Mouse (Mus musculus) left cerebral cortex, adult 11 months (tissue): ENCODE measurements around the gene Wfikkn1.

Experiments
- DNase-seq: peaks from one replicate; pipeline ENCODE4 v3.0.0; 2022; ENCODE audit warnings: low spot score

Wfikkn1 gene

GRCm38 (mm10) chr17:25868601-25869191, 12.0 kb downstream of the Wfikkn1 start, which contains the start of gene Mcrip2:
Gene Mcrip2, minus strand, starts transcription at chr17:25868764.
- peak; percentile 74 for DNase-seq

DNA sequence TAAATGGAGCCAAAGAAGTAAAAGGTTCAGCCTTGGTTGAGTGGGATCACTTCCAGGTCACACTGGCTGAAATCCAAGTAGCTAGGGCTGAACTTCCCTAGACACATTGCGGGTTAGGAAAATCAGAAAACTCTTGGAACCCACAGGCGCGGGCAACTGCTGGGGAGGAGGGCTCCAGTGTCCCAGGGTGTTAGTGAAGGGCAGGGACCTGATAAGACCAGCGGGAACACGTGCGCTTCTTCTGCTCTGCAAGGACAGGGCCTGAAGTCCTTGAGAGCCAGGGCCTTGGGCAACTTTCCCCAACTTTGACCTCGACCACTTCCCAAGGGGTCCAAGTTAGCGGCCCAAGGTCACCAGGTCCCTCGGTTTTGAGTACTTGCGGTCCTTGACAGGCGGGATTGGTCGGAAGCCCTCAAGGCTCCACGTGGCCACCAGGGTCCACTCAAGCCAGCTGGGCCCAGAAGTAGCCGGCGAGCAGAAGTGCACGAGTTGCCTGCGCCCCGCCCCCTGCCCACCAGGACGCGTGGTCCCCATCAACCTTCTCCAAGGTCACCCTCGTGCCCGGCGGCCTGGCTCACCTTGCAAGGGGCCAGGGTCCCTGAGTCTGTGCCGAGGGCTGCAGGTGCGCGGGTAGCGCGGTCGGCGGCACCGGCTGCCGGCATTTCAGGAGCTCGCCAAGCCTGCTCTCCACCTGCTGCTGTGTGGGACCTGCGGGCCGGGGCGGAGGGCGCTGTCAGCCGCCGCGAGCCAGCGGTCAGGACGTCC, 12.6 kb downstream of the Wfikkn1 start:
- no peak for DNase-seq

DNA sequence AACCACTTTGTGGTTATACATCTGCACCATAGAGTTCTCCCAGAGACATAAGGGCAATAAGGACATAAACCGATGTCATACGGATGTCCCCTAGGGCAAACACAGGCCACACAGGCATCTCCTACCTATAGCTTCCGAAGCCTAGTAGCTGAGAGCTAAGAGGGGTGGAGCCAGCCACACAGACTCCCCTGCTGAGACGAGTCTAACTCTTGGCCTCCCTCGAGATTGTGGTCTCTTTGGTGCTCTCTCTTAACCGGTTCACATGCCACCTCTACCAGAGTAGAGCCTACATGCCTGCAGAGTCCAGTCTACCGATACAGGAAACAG, 13.2 kb downstream of the Wfikkn1 start:
- no peak for DNase-seq

DNA sequence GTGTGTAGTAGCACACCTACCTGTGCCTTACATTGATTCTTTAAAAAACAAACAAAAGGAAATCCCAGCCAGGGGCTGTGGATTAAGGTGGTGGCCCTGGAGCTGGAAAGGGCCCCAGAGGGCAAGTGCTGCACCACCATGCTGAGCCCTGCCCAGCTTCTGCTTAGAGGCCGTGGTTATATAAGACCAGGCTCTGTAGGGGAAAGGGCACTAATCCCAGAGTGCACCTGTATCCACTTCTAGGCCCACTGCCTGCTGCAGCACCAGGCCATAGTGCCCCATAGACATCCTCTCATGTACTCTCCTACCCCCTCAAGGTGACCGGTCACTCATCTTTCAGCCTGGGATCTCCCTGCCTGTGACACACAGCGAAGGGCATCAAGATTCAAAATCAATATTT, 14.5 kb downstream of the Wfikkn1 start:
- DNase-seq = no peak

DNA sequence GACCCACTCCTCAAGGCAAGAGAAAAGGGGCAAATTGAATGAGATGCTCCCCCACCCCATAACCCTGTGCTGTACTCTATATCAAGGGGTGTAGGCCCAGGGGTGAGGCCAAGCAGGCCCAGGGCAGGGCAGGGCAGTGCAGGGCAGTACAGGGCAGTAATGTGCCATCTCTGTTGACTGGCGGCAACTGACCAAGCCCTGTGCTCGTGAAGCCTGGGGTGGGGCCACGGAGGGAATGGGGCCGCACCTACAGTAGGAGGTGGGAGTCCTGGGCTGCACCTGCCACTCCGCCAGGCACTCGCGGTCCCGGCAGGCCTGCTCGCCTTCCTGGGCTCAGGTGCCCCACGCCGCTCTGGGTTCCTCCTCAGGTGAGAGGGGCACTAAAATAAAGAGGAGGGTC, 15.4 kb downstream of the Wfikkn1 start:
- no peak for DNase-seq

- DNase-seq = no peak
These were observed 16.3 kb downstream of the Wfikkn1 start for GRCm38 (mm10) chr17:25864311-25864710.

DNA sequence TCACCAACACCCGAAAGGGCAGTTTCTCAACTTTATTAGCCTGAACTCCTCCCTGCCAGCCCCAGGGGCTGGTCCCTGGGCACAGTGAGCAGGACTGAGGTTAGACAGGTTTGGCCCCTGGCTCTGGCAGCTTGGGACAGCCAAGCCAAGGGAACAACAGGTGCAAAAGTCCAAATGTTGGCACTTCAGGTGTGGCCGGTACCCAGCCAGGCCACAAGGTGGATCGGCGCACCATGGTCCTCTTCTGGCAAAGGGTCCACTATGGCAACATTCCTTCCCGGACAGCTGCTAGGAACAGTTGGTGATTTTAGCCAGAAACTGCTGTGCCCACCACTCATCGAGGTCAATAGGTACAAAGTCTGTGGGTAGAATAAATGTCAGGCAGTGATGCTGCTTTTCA, 17.0 kb downstream of the Wfikkn1 start:
- DNase-seq = no peak

GRCm38 (mm10) chr17:25861704-25862612, 18.7 kb downstream of the Wfikkn1 start:
- DNase-seq = no peak

DNA sequence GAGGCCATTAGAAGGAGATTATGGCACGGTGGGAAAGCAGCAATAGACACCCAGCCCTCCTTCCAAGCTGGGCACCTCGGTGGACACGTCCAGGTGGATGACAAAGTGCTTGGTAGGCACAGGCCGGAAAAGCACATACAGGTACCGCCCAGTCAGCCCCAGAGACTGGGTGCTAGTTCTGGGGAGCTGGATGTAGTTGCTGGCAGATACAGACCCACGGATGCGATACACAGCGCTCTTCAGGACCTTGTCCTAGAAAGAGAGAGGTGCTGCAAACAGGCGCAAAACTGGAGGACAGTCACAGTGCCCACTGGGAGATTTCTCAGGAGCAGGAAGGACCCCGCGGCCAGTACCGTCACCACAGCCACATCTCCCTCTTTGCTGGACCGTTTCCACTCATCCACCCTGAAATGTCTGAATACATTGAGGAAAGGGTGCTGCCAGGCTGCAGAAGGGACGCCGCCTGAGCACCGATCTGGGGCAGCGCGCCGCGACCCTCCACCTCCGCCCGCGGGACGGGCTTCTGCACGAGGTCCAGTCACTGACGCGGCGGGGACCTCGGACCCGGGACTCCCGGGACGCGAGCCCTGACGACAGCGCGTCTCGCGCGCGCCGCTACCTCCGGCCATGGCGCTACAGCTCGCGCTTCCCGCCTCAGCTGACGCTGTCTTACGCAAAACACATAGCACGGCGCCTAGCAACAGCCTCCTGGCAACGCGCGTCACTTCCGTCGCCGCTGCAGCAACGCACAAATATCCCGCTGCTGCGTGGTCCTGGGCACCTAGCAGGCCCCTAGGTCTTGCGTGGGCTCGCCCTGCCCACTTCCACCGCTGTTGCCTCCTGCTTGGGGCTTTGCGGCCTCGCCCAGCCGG, 19.6 kb downstream of the Wfikkn1 start, which contains the start of gene Wdr90:
Gene Wdr90, minus strand, starts transcription at position 670 of the 872 bp plus-strand sequence.
- peak; percentile 91 for DNase-seq

DNA sequence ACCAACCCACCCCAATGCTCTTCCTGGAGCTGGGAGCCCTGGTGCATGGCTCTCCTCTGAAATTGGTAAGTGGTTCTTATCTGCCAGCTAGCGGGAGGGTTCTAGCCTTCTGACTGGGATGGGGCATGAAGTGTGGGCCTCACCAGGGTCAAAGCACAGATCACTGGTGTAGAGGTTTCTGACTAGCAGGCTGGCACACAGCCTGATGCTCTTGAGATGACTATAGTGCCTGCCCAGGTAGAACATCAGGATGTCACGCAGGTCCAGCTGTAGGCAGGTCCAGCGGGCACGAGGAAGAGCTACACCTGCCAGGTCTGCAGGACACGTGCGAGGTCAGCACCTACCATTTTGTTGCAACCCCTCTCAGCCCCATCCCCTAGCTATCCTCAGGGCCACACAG, 20.4 kb downstream of the Wfikkn1 start:
- no peak for DNase-seq

DNA sequence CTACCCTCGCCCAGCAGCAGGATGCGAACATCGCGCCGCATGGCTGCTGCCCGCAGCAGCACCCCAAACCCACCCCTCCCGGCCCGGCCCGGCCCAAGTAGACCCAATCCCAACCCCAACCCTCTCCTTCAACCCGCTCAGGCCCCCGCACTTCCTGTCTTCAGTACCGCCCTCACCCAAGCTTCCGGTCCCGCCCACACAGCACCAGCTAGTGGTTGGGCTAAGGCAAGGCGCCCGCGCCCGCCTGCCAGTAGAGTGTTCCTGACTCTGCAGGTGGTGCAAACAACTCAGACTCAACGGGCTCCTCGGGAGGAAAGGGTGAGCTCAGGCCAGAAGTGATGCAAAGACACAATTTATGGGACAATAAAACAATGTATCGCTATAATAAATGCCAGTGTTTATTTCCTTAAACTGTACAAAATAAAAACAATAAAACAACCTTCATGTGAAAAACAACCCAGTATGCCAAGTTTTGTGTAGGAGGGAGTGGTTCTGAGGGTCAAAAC, 36.2 kb downstream of the Wfikkn1 start, which contains the start of gene Rhot2:
Gene Rhot2, minus strand, starts transcription at position 456 of the 506 bp plus-strand sequence.
- DNase-seq = peak; percentile 90

DNA sequence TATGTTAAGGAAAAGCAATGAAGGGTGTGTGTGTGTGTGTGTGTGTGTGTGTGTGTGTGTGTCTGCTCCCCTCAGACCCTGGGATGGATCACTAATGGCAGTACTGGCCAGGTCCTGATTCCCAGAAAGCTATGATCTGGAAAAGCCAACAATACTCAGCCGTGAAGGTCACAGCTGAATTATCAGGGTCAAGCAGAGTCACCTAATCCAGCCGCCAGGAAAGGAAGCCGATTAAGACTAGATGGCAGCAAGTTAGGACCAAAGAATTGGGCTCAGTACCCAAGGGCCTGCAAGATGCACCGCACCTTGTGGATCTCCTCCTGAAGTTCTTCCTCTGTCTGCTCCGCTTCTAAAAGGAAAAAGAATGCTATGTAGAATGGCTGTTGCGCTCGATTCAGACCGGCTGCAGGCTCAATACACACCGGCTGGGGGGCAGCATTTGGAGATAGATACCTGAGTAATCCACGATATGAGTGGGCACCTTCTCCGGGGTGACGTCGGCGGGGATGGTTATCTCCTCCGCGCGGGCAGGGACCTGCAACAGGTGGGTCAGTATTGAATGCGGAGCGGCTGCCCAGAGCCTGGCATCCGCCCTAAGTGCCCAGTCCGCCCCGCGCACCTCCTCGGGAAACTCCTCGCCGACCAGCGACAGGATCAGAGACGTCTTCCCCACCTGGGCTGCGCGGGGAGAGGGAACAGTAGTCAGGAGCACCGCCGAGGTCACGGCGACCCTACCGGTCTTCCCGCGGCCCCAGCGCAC, 36.8 kb downstream of the Wfikkn1 start:
- DNase-seq = no peak

DNA sequence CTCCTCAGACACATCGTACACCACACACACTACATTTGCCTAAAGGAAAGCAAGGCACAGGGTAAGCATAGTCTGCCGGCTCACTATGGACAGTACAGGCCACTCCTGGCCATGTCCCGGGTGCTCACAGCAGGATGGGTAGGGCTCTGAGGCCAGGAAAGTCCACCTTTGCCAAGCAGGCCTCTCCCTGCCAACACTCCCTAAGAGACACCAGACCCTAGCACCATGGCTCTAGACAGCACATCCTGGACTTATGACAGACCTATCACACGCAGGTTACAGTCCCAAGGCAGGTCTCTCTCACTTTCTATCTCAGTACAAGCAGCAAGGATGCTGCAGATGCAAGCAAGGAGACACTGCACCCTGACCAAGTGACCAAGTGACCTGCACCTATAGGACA, 37.5 kb downstream of the Wfikkn1 start:
- no peak for DNase-seq

DNA sequence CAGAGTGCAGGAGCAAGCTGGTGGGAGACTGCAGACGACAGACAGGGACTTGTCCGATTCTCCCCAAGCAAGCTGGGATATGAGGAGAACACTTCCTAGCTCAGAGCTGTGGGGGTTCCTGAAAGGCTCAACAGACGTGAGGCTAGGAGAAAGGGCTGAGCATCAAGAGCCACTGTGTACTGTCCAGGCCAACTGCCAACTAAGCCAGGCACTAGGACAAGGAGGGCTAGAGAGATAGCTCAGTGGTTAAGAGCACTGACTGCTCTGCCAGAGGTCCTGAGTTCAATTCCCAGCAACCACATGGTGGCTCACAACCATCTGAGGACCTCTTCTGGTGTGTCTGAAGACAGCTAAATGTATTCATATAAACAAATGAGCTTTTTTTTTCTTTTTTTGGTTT, 38.1 kb downstream of the Wfikkn1 start:
- no peak for DNase-seq

DNA sequence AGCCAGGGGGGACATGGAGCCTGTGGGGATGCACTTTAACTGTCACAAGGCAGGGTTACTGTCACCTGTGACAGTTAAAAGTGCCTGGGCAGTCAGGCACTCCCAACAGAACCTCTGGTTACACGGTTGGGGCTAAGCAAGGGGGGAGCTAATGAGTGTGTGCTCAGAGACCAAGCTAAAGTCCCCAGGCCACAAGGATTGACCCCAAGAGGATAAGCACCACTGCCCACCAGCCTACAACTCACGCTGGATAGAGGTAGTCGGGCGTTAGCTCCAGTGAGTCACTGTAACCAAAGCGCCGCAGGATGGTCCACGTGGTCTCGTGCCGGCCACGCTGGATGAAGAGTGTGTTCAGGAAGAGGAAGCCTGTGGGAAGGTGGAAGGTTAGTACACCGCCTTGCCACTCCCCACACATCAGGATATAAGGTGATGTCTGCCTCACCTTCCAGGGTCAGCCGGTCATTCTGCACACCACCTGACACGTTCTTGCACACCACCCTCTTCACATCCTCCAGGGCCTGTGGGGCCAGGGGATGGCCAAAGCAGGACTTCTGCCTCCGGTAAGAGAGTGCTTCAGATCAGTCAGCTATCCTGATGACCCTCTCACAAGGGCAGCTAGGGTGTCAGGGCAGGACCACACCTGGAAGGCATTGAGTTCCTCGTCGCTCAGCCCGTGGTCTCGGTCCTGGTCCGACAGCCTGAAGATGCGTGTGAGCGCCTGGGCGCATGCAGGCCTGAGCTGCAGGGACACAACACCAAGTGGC, 39.4 kb downstream of the Wfikkn1 start, which contains the start of gene Gm20683:
Gene Gm20683, minus strand, starts transcription at position 647 of the 764 bp plus-strand sequence.
- no peak for DNase-seq

DNA sequence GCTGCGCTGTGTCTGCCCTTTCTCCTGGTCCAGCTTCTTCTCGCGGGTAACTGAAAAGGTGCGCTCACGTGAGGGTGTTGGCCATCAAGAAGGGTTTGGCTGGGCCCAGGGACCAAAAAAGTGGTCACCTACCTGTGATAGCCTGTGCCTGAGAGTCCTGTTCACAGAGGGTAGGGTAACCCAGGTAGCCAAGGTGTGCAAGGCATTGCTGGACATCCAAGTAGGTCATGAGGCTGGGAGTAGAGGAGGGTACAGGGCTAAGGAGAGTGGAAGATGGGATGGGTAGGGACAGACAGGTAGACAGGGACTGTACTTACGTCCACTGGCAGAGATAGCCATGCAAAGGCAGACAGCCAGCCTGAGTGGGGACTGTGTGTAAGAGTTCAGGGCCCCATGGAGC, 40.1 kb downstream of the Wfikkn1 start:
- DNase-seq = no peak

- no peak for DNase-seq
These were observed 41.0 kb downstream of the Wfikkn1 start for GRCm38 (mm10) chr17:25839455-25840235.

- DNase-seq = no peak
These were observed 41.8 kb downstream of the Wfikkn1 start for GRCm38 (mm10) chr17:25838904-25839303.

DNA sequence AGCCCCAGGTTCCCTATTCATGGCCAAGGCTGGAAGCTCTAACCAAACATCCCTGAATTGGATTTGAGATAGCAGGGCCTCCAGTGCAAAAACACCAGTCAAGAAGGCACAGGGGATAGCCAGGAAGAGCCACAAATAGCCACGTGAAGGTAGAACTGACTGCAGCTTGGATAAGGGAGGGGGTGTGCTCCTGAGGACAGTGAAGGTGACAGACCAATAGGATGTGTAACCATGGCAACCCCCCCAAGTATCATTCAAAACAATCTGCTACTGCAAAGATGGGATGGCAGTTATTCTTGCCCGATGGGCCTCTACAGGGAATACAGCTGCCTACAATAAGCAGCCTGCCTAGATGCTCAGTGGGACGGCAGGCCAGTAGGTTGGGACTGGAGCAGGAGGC, 43.1 kb downstream of the Wfikkn1 start:
- DNase-seq = no peak
